Mouse (Mus musculus) retina, embryonic 14.5 days (tissue): ENCODE measurements around the gene Gm49342.
A peak's percentile ranks its signal among the peaks of the same experiment; 100 is the strongest.
"Not testable (repeated sequence)": the region's sequence is repeated elsewhere in the genome, so short reads cannot be mapped to it uniquely, and the experiment has no call there.

Experiments
- DNase-seq: peaks from one replicate; pipeline ENCODE4 v3.0.0-alpha.2; 2015; ENCODE audit warnings: low spot score

The Gm49342 gene

GRCm38 (mm10) chr14:50936649-50937048, 7.7 kb upstream of the Gm49342 start:
- no peak for DNase-seq

DNA sequence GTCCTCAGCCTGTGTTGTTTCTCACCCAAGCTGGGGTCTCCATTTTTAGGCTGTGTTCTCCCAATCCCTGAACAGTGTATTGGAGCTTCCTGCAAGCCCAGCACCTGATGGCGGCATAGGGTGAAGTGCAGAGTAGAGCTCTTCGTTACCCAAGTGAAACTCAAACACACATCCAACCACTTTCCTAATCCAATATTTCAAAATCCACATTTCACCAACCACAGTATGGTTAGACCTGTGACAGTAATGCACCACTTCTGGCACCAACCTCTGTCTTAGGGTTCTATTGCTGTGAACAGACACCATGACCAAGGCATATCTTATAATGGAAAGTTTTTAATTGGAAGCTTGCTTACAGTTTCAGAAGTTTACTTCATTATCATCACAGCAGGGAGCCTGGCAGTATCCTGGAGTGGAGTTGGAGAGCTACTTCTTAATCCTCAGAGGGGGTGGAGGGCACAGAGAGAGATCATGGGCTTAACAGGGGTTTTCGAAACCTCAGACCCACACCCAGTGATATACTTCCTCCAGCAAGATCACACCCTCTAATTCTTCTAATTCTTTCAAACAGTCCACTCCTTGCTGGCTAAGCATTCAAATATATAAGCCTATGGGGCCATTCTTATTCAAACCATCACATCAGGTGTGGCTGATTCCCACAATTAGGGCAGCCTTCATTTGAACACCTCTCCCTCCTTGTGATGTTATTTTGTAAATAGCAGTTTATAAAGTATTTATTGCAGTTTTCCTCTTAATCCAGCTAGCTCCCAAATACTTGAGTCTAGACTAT, 6.0 kb upstream of the Gm49342 start:
- no peak for DNase-seq

DNA sequence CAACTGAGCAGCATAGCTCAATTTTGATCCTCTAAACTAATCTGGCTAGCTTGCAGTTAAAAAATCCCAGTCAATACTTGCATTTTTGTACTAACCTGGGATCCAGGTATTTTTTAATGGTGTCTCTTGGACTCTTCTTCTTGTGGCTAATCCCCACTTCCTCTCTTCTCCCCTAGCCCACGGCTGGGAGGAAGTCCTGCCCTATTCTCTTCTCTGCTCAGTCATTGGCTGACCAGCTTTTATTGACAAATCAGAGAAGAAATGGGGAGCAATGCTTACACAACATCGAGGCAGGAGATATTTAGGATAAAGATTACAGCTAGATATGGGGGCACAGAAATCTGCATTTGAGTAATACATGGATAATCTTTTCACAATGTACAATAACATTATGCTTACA, 5.4 kb upstream of the Gm49342 start:
- DNase-seq: no peak

- DNase-seq: peak; percentile 65
These were observed 334 bp downstream of the Gm49342 start for GRCm38 (mm10) chr14:50944668-50945033.

- not testable (repeated sequence) for DNase-seq
These were observed 764 bp downstream of the Gm49342 start for GRCm38 (mm10) chr14:50945081-50945480.

GRCm38 (mm10) chr14:50945526-50945925, 1.2 kb downstream of the Gm49342 start:
- not testable (repeated sequence) for DNase-seq

GRCm38 (mm10) chr14:50955487-50955886, 11.2 kb downstream of the Gm49342 start:
- DNase-seq: no peak

- not testable (repeated sequence) for DNase-seq
These were observed 11.7 kb downstream of the Gm49342 start, which contains the start of gene Pnp2 for GRCm38 (mm10) chr14:50955942-50956508. Gene Pnp2, plus strand, starts transcription at chr14:50955992.

DNA sequence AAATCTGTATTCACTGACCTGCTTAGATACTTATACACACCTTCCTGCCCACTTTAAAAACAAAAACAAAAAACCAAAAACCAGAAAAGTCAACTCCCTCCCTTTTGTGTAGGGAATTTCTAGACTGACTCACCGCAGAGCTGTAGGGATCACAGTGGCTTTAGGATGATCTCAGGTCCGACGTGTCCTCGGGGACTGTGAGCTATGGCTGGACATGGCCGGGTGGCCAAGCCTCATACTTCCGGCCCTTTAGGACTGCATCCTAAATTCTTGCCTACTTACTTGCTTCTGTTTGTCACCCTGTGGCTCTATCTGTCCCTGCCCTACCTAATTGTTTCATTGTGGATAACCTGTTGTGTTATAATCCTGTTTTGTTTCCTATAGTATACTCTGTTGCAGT, 12.4 kb downstream of the Gm49342 start:
- not testable (repeated sequence) for DNase-seq

- DNase-seq: not testable (repeated sequence)
These were observed 12.8 kb downstream of the Gm49342 start for GRCm38 (mm10) chr14:50957146-50957545.

- not testable (repeated sequence) for DNase-seq
These were observed 14.1 kb downstream of the Gm49342 start for GRCm38 (mm10) chr14:50958289-50958995.

- DNase-seq: no peak
These were observed 24.1 kb downstream of the Gm49342 start for GRCm38 (mm10) chr14:50968216-50968980.

DNA sequence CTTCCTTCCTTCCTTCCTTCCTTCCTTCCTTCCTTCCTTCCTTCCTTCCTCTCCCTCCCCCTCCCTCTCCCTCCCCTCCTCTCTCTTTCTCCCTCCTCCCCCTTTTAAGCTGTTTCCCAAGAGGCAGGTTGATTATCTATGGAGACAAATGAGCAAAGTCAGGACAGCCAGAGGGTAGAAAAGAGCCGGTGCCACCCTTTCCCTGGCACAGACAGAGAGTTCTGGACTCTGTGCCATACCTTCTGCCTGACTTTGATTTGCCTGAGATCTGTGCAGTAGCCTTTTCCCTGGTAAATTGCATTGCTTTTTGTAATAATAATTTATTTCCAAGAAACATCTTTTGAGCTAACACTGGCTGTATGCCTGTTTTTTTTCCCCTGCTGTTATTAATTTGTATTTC, 24.7 kb downstream of the Gm49342 start:
- no peak for DNase-seq

GRCm38 (mm10) chr14:50969558-50970544, 25.5 kb downstream of the Gm49342 start:
- DNase-seq: peak; percentile 43

DNA sequence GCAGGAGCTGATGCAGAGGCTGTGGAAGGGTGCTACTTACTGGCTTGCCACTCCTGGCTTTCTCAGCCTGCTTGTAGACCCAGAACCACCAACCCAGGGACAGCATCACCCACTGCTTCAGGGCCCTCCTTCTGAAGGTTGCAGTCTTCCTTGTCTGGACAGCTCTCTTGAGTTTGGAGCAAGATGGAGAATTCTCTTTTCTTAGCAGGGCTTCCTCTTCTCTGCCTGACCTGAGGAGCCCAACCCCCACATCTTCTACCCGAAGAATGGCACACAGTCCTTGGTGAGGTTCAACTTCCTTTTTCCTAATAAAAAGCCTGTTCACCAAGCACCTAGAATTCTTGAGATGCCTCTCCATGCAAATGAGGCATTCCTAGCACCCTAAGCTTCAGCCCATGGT, 26.5 kb downstream of the Gm49342 start:
- DNase-seq: no peak

GRCm38 (mm10) chr14:50973054-50973453, 28.7 kb downstream of the Gm49342 start:
- DNase-seq: not testable (repeated sequence)

DNA sequence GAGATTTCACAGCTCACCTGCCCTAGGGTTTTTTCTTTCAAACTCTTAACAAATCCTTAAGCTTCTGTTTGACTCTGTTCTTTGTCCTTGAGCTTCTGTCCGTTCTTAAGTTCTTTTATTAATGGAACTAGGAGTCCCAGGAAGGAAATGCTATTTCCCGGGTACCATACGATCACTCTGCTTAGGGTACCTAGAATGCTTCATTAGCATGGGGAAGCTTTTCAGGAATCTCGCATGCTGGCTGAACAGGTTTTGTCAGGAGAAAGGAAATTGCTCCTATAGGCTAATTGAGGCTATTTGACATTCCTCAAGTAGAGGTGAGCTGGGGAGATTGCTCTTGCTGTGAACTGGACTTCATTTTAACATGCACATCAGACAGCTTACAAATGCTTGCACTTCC, 29.4 kb downstream of the Gm49342 start:
- DNase-seq: no peak

DNA sequence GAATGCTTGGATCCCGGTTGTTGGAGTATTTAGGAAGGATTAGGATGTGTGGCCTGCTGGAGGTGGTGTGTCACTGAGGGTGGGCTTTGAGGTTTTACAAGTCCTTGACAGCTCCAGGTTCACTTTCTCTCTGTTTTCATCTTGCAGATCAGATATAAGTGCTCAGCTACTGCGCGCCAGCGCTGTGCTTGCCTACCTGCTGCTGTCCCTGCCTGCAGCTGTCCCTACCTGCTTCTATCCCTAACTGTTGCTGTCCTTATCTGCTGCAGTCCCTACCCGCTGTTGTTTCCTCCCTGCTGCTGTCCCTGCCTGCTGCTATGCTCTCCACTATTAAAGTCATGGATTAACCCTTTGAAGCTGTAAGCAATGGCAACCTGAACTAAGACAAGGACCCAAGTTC, 30.7 kb downstream of the Gm49342 start:
- DNase-seq: no peak

DNA sequence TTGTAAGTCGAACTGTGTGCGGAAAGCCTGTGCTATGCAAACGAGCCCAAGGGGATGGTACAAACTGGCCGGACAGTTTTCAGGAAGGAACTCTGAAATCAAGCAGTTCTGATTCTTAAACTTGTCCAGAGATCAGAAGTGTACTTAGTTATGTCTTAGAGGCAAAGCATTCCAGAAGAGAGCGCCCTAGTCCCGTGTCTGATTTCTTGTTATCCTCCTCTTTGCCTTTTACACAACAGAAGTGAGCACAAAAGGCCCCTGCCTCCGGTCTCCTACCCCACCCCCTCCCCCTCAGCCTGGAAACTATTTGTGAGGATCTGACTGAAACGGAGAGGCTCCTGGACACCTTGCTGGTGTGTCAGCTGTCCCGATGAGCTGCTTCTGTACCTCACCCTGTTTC, 32.4 kb downstream of the Gm49342 start:
- DNase-seq: no peak

GRCm38 (mm10) chr14:50978451-50978850, 34.1 kb downstream of the Gm49342 start:
- not testable (repeated sequence) for DNase-seq

DNA sequence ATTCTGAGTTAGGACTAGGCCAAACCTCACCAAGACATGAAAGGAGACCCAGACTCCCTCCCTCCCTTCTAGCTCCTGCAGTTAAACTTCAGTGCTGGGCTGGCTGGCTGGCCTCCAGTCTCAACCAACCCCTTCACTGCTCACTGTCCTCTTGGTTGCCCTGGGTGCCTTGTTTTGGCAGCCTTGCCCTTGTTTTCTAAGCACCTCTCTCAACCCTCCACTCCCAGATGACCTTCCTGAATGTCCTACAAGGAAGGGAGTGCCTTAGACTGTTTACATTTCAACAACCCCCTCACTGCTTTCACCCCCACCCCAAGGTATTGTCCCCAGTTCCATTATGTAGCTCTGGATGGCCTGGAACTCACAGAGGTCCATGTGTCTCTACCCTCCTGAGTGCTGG, 35.3 kb downstream of the Gm49342 start:
- DNase-seq: no peak
